Mouse (Mus musculus): ENCODE measurements around the gene Slfn8.

DNA sequence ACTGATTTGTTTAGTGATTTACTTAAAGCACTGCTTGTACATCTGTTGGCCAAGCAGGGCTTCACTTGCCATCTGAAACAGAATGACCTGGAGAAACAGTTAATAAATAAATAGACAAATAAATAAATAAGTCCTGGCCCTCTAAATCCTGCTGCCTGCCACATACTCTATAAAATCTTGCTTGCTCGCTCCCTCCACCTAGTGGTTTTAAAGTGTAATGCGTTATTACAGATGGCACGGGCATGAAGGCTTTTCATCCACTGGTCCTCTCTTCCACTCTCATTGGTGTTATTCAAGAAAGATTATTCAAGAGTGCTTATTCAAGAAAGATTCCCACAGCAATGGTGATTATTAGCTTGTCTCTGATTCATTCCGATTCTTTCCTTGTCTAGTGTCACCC, 61.0 kb downstream of the Slfn8 start:
- TF ChIP-seq CTCF (conservative IDR thresholded peaks at IDR 0.05; ENCODE audit: insufficient read depth, insufficient read length, low read depth, low read length): peak; percentile 45
- no peak for TF ChIP-seq POLR2A (IDR thresholded peaks at IDR 0.05; ENCODE audit: low read depth, low read length)
